Mouse (Mus musculus) neural tube, embryonic 12.5 days (tissue): ENCODE measurements around the gene Ism1. TPM values are rescaled to one million over a fixed set of nuclear protein-coding genes. Genes with fewer than 3 reads are reported as not detected.
A peak's percentile ranks its signal among the peaks of the same experiment; 100 is the strongest.

Source experiments
- ATAC-seq: fragments of 200-750 bp; cut with Nextera tagmentation; 2 replicates; pipeline ENCODE4 v1.8.0; 2017; ENCODE audit warnings: low read depth, mild to moderate bottlenecking, moderate TSS enrichment, moderate library complexity; ENCODE audit not compliant: low FRiP score
- H3K27ac ChIP-seq: fragments of 300-500 bp; sonication (generic); 2 replicates; pipeline ENCODE4 v1.5.1; 2016
- H3K27me3 ChIP-seq: fragments of 300-500 bp; sonication (generic); replicated peaks from 2 replicates; pipeline ENCODE4 v1.6.1; 2016; ENCODE audit warnings: mild to moderate bottlenecking
- H3K36me3 ChIP-seq: fragments of 300-500 bp; sonication (generic); 2 replicates; pipeline ENCODE4 v1.6.1; 2016; ENCODE audit warnings: mild to moderate bottlenecking
- H3K4me1 ChIP-seq: fragments of 300-500 bp; sonication (generic); 2 replicates; pipeline ENCODE4 v1.6.1; 2016
- H3K4me2 ChIP-seq: fragments of 300-500 bp; sonication (generic); replicated peaks from 2 replicates; pipeline ENCODE4 v1.6.1; 2016; ENCODE audit warnings: mild to moderate bottlenecking
- H3K4me3 ChIP-seq: fragments of 300-500 bp; sonication (generic); 2 replicates; pipeline ENCODE4 v1.5.1; 2016
- H3K9ac ChIP-seq: fragments of 300-500 bp; sonication (generic); 2 replicates; pipeline ENCODE4 v1.6.1; 2016; ENCODE audit warnings: mild to moderate bottlenecking
- H3K9me3 ChIP-seq: fragments of 300-500 bp; sonication (generic); 2 replicates; pipeline ENCODE4 v1.6.1; 2016; ENCODE audit warnings: mild to moderate bottlenecking
- WGBS: fragments of 180-500 bp; shearing (Covaris S2); methylation state at CpG from one replicate; pipeline ENCODE4 v1.1.7; 2016; 5-methylcytosine and 5-hydroxymethylcytosine counted together
- polyA plus RNA-seq: library from polyadenylated mRNA; unstranded; fragments of >200 nt; fragmentation: Nextera tagmentation; extraction: Ambion mirVana; gene quantifications from 2 replicates; pipeline ENCODE4 v1.2.1, GENCODE M21; 2016

Gene Ism1
- 1.9 and 2.2 TPM in 2 replicates for polyA plus RNA-seq

- peak within 1 kb of the TSS; percentile 91 for H3K4me3 ChIP-seq
- no peaks in the 10 kb centered on the region for H3K9me3 ChIP-seq
- no peaks in the 10 kb centered on the region for H3K36me3 ChIP-seq
- WGBS, result under 1% methylated on average over 37 of the region's 39 CpGs
- H3K27me3 ChIP-seq, result peaks cover 11% of the 10 kb centered on the region
- H3K4me1 ChIP-seq, result peaks cover 9% of the 10 kb centered on the region
- H3K27ac ChIP-seq, result peak within 1 kb of the TSS; percentile 76; the same call in 1 of the 2 replicates
- peak within 1 kb of the TSS; percentile 83 for H3K9ac ChIP-seq
- peak; percentile 73 for ATAC-seq
- H3K4me2 ChIP-seq, result peak within 1 kb of the TSS; percentile 100
Observed at GRCm38 (mm10) chr2:139677809-139678274, at the start of gene Ism1. Gene Ism1 (plus strand): TSS chr2:139678178.

- Histone ChIP-seq H3K4me3 (no peak overlapping the region), H3K27me3 (no peaks in the 10 kb centered on the region), H3K9me3 (no peaks in the 10 kb centered on the region), H3K4me1 (no peaks in the 10 kb centered on the region), H3K27ac (no peak overlapping the region), H3K4me2 (no peak overlapping the region), H3K9ac (no peak overlapping the region), H3K36me3 (no peaks in the 10 kb centered on the region)
- ATAC-seq, result no peak
- 75% methylated on average over 4 of the region's 4 CpGs for WGBS
Observed at GRCm38 (mm10) chr2:139628731-139629130, 49.2 kb upstream of the Ism1 start.

- Histone ChIP-seq H3K4me1 (no peaks in the 10 kb centered on the region), H3K27ac (no peak overlapping the region), H3K4me2 (no peak overlapping the region), H3K36me3 (no peaks in the 10 kb centered on the region), H3K27me3 (no peaks in the 10 kb centered on the region), H3K9me3 (no peaks in the 10 kb centered on the region), H3K4me3 (no peak overlapping the region), H3K9ac (no peak overlapping the region)
- no peak for ATAC-seq
- 88% methylated on average over 3 of the region's 3 CpGs for WGBS
Observed at GRCm38 (mm10) chr2:139629653-139630052, 48.3 kb upstream of the Ism1 start.

GRCm38 (mm10) chr2:139634506-139634905 is 43.5 kb upstream of the Ism1 start:
- Histone ChIP-seq H3K36me3 (no peaks in the 10 kb centered on the region), H3K9ac (no peak overlapping the region), H3K27me3 (no peaks in the 10 kb centered on the region), H3K27ac (no peak overlapping the region), H3K4me2 (no peak overlapping the region), H3K4me3 (no peak overlapping the region), H3K9me3 (no peaks in the 10 kb centered on the region), H3K4me1 (no peaks in the 10 kb centered on the region)
- 73% methylated on average over 4 of the region's 4 CpGs for WGBS
- no peak for ATAC-seq

GRCm38 (mm10) chr2:139637861-139638260 is 40.1 kb upstream of the Ism1 start:
- H3K4me2 ChIP-seq, result no peak overlapping the region
- H3K4me3 ChIP-seq, result no peak overlapping the region
- H3K9me3 ChIP-seq, result no peaks in the 10 kb centered on the region
- no peaks in the 10 kb centered on the region for H3K27me3 ChIP-seq
- WGBS, result 47% methylated on average over 2 of the region's 2 CpGs
- ATAC-seq, result no peak
- H3K27ac ChIP-seq, result no peak overlapping the region
- H3K9ac ChIP-seq, result no peak overlapping the region
- no peaks in the 10 kb centered on the region for H3K4me1 ChIP-seq
- no peaks in the 10 kb centered on the region for H3K36me3 ChIP-seq

- no peaks in the 10 kb centered on the region for H3K36me3 ChIP-seq
- no peak for ATAC-seq
- no peaks in the 10 kb centered on the region for H3K9me3 ChIP-seq
- no peaks in the 10 kb centered on the region for H3K27me3 ChIP-seq
- 64% methylated on average over 7 of the region's 7 CpGs for WGBS
- H3K4me2 ChIP-seq, result no peak overlapping the region
- no peak overlapping the region for H3K4me3 ChIP-seq
- no peak overlapping the region for H3K9ac ChIP-seq
- no peaks in the 10 kb centered on the region for H3K4me1 ChIP-seq
- no peak overlapping the region for H3K27ac ChIP-seq
Observed at GRCm38 (mm10) chr2:139641757-139642385, 36.1 kb upstream of the Ism1 start.

- Histone ChIP-seq H3K27ac (no peak overlapping the region), H3K36me3 (no peaks in the 10 kb centered on the region), H3K27me3 (no peaks in the 10 kb centered on the region), H3K9me3 (no peaks in the 10 kb centered on the region), H3K4me2 (no peak overlapping the region), H3K4me3 (no peak overlapping the region), H3K4me1 (no peaks in the 10 kb centered on the region), H3K9ac (no peak overlapping the region)
- ATAC-seq, result 0 out of 2 replicates have a peak, but pooled peaks have one; percentile 13
- 81% methylated on average over 3 of the region's 3 CpGs for WGBS
Observed at GRCm38 (mm10) chr2:139649518-139649917, 28.5 kb upstream of the Ism1 start.

- 0 out of 2 replicates have a peak, but pooled peaks have one; percentile 48 for ATAC-seq
- no peak overlapping the region for H3K4me3 ChIP-seq
- no peaks in the 10 kb centered on the region for H3K4me1 ChIP-seq
- no peaks in the 10 kb centered on the region for H3K36me3 ChIP-seq
- no peak overlapping the region for H3K27ac ChIP-seq
- no peaks in the 10 kb centered on the region for H3K9me3 ChIP-seq
- H3K4me2 ChIP-seq, result no peak overlapping the region
- no peak overlapping the region for H3K9ac ChIP-seq
- 14% methylated on average over 4 of the region's 4 CpGs for WGBS
- H3K27me3 ChIP-seq, result no peaks in the 10 kb centered on the region
Observed at GRCm38 (mm10) chr2:139656750-139657149, 21.2 kb upstream of the Ism1 start.

GRCm38 (mm10) chr2:139671838-139672237 is 6.1 kb upstream of the Ism1 start:
- peaks cover 5% of the 10 kb centered on the region; the same call in 1 of the 2 replicates for H3K27me3 ChIP-seq
- H3K4me3 ChIP-seq, result no peak overlapping the region
- 92% methylated on average over 3 of the region's 3 CpGs for WGBS
- H3K4me2 ChIP-seq, result no peak overlapping the region
- ATAC-seq, result no peak
- no peak overlapping the region for H3K27ac ChIP-seq
- H3K4me1 ChIP-seq, result 0 out of 2 replicates have a peak, but pooled peaks cover 5% of the 10 kb centered on the region
- no peaks in the 10 kb centered on the region for H3K36me3 ChIP-seq
- H3K9me3 ChIP-seq, result no peaks in the 10 kb centered on the region
- H3K9ac ChIP-seq, result no peak overlapping the region

GRCm38 (mm10) chr2:139672371-139672770 is 5.6 kb upstream of the Ism1 start:
- WGBS, result 71% methylated on average over 2 of the region's 2 CpGs
- no peaks in the 10 kb centered on the region for H3K36me3 ChIP-seq
- no peak overlapping the region for H3K4me3 ChIP-seq
- H3K4me1 ChIP-seq, result peaks cover 5% of the 10 kb centered on the region
- no peak overlapping the region for H3K9ac ChIP-seq
- no peak overlapping the region for H3K4me2 ChIP-seq
- no peak for ATAC-seq
- no peak overlapping the region for H3K27ac ChIP-seq
- no peaks in the 10 kb centered on the region for H3K9me3 ChIP-seq
- peaks cover 5% of the 10 kb centered on the region; the same call in 1 of the 2 replicates for H3K27me3 ChIP-seq

- H3K4me3 ChIP-seq, result peak overlapping the region; percentile 91
- no peak overlapping the region for H3K27ac ChIP-seq
- H3K36me3 ChIP-seq, result no peaks in the 10 kb centered on the region
- H3K4me2 ChIP-seq, result peak overlapping the region; percentile 100
- peak overlapping the region; percentile 83 for H3K9ac ChIP-seq
- H3K27me3 ChIP-seq, result peaks cover 11% of the 10 kb centered on the region
- WGBS, result under 1% methylated on average over 52 of the region's 52 CpGs
- ATAC-seq, result peak; percentile 67
- no peaks in the 10 kb centered on the region for H3K9me3 ChIP-seq
- H3K4me1 ChIP-seq, result peaks cover 9% of the 10 kb centered on the region
Observed at GRCm38 (mm10) chr2:139677065-139677762, 764 bp upstream of the Ism1 start.

GRCm38 (mm10) chr2:139678275-139679140 is 530 bp downstream of the Ism1 start:
- ATAC-seq, result peak; percentile 88

More at GRCm38 (mm10) chr2:139678275-139679140, 530 bp downstream of the Ism1 start:
- H3K4me1 ChIP-seq, result peaks cover 9% of the 10 kb centered on the region
- H3K36me3 ChIP-seq, result no peaks in the 10 kb centered on the region
- H3K9ac ChIP-seq, result peak overlapping the region; percentile 83
- peak overlapping the region; percentile 100 for H3K4me2 ChIP-seq
- H3K9me3 ChIP-seq, result no peaks in the 10 kb centered on the region
- peak overlapping the region; percentile 76; the same call in 1 of the 2 replicates for H3K27ac ChIP-seq
- peaks cover 11% of the 10 kb centered on the region for H3K27me3 ChIP-seq
- under 1% methylated on average over 84 of the region's 84 CpGs for WGBS
- peak overlapping the region; percentile 91 for H3K4me3 ChIP-seq
